Mouse (Mus musculus): Measurements from ENCODE around the gene Gid4. TPM values are rescaled to one million over a fixed set of nuclear protein-coding genes. Genes with fewer than 3 reads are reported as not detected.
A peak's percentile ranks its signal among the peaks of the same experiment; 100 is the strongest.

Gene Gid4
- polyA plus RNA-seq, 1 experiment, result 40.6 TPM

GRCm38 (mm10) chr11:60397172-60397571 lies 19.8 kb upstream of the Gid4 start:
- peaks cover 6% of the 10 kb centered on the region for H3K36me3 ChIP-seq (ENCODE audit: control insufficient read depth, insufficient read depth, low read length, poor library complexity, severe bottlenecking)
- H3K4me1 ChIP-seq (ENCODE audit: control insufficient read depth, insufficient read depth, low read length), result no peaks in the 10 kb centered on the region
- H3K4me3 ChIP-seq (ENCODE audit: low read depth, low read length), result no peak overlapping the region
- no peak overlapping the region for H3K9ac ChIP-seq (ENCODE audit: low read depth, poor library complexity, severe bottlenecking)
- no peaks in the 10 kb centered on the region for H3K27me3 ChIP-seq (ENCODE audit: control insufficient read depth, insufficient read depth, low read length, poor library complexity, severe bottlenecking)
- H3K27ac ChIP-seq (ENCODE audit: insufficient read depth, low read length), result no peak overlapping the region
- no peaks in the 10 kb centered on the region; the same call in 1 of the 2 replicates for H3K9me3 ChIP-seq (replicated peaks; ENCODE audit: control insufficient read depth, insufficient read depth, low read length, poor library complexity, severe bottlenecking)
- no peak for TF ChIP-seq CTCF (IDR thresholded peaks at IDR 0.05; ENCODE audit: low read depth, low read length)
- no peak for TF ChIP-seq EP300 (IDR thresholded peaks at IDR 0.05; ENCODE audit: insufficient read depth, low read depth, low read length)
- TF ChIP-seq POLR2A (IDR thresholded peaks at IDR 0.05; ENCODE audit: insufficient read depth, low read length), result no peak

DNA sequence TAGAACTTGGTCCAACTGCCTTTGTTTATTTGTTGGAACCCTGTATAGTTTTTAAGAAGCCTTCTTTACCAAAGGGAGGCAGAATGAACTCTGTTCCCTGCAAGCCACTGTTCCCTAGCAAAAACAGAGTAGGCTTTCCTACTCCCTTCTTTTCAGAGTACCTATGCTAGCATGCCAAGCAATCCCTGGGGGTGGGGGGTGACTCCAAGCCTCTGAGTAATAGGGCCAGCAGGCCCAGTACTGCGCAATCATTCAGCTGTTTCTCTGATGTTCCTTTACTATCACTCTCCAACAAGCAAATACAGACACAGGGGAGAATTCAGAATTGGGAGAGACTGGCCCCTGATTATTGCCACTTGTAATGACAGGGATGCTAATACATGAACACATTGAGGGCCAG lies 10.3 kb upstream of the Gid4 start:
- no peak overlapping the region for H3K9ac ChIP-seq (ENCODE audit: low read depth, poor library complexity, severe bottlenecking)
- no peaks in the 10 kb centered on the region for H3K9me3 ChIP-seq (replicated peaks; ENCODE audit: control insufficient read depth, insufficient read depth, low read length, poor library complexity, severe bottlenecking)
- peaks cover 48% of the 10 kb centered on the region for H3K36me3 ChIP-seq (ENCODE audit: control insufficient read depth, insufficient read depth, low read length, poor library complexity, severe bottlenecking)
- H3K4me1 ChIP-seq (ENCODE audit: control insufficient read depth, insufficient read depth, low read length), result no peaks in the 10 kb centered on the region
- TF ChIP-seq POLR2A (IDR thresholded peaks at IDR 0.05; ENCODE audit: insufficient read depth, low read length), result no peak
- no peak for TF ChIP-seq EP300 (IDR thresholded peaks at IDR 0.05; ENCODE audit: insufficient read depth, low read depth, low read length)
- TF ChIP-seq CTCF (IDR thresholded peaks at IDR 0.05; ENCODE audit: low read depth, low read length), result no peak
- no peaks in the 10 kb centered on the region for H3K27me3 ChIP-seq (ENCODE audit: control insufficient read depth, insufficient read depth, low read length, poor library complexity, severe bottlenecking)
- H3K27ac ChIP-seq (ENCODE audit: insufficient read depth, low read length), result no peak overlapping the region
- H3K4me3 ChIP-seq (ENCODE audit: low read depth, low read length), result no peak overlapping the region

DNA sequence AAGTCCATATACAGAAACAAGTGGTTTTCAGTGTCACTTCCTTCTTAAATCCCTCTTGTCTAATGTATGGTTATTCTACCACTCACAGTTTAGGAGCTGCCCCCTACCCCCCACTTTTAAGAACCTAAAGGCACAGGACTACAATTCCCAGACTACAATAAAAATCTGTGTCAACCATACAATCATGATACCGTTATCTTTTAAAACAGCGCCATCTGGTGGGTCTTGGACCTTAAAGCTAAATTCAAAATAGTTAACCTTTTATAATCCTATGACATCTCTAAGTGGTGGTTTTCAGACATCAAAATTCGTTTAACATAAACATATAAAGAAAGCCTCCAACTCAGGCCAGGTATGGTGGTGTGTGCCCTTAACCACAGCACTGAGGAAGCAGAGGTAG lies 4.8 kb upstream of the Gid4 start:
- Histone ChIP-seq H3K4me3 (ENCODE audit: low read depth, low read length) (no peak overlapping the region), H3K36me3 (ENCODE audit: control insufficient read depth, insufficient read depth, low read length, poor library complexity, severe bottlenecking) (peaks cover 17% of the 10 kb centered on the region)

GRCm38 (mm10) chr11:60412921-60413320 lies 4.0 kb upstream of the Gid4 start:
- peaks cover 17% of the 10 kb centered on the region for H3K36me3 ChIP-seq (ENCODE audit: control insufficient read depth, insufficient read depth, low read length, poor library complexity, severe bottlenecking)
- H3K9ac ChIP-seq (ENCODE audit: low read depth, poor library complexity, severe bottlenecking), result no peak overlapping the region
- no peaks in the 10 kb centered on the region for H3K27me3 ChIP-seq (ENCODE audit: control insufficient read depth, insufficient read depth, low read length, poor library complexity, severe bottlenecking)
- no peak for TF ChIP-seq CTCF (IDR thresholded peaks at IDR 0.05; ENCODE audit: low read depth, low read length)
- TF ChIP-seq EP300 (IDR thresholded peaks at IDR 0.05; ENCODE audit: insufficient read depth, low read depth, low read length), result no peak
- TF ChIP-seq POLR2A (IDR thresholded peaks at IDR 0.05; ENCODE audit: insufficient read depth, low read length), result no peak
- H3K27ac ChIP-seq (ENCODE audit: insufficient read depth, low read length), result no peak overlapping the region
- no peaks in the 10 kb centered on the region for H3K9me3 ChIP-seq (replicated peaks; ENCODE audit: control insufficient read depth, insufficient read depth, low read length, poor library complexity, severe bottlenecking)
- H3K4me3 ChIP-seq (ENCODE audit: low read depth, low read length), result no peak overlapping the region
- H3K4me1 ChIP-seq (ENCODE audit: control insufficient read depth, insufficient read depth, low read length), result no peaks in the 10 kb centered on the region

More for the DNA sequence above, 4.8 kb upstream of the Gid4 start:
- TF ChIP-seq POLR2A (IDR thresholded peaks at IDR 0.05; ENCODE audit: insufficient read depth, low read length), result no peak
- peak; percentile 22 for TF ChIP-seq CTCF (IDR thresholded peaks at IDR 0.05; ENCODE audit: low read depth, low read length)
- no peak for TF ChIP-seq EP300 (IDR thresholded peaks at IDR 0.05; ENCODE audit: insufficient read depth, low read depth, low read length)
- Histone ChIP-seq H3K27ac (ENCODE audit: insufficient read depth, low read length) (no peak overlapping the region), H3K4me1 (ENCODE audit: control insufficient read depth, insufficient read depth, low read length) (no peaks in the 10 kb centered on the region), H3K9me3 (replicated peaks; ENCODE audit: control insufficient read depth, insufficient read depth, low read length, poor library complexity, severe bottlenecking) (no peaks in the 10 kb centered on the region), H3K9ac (ENCODE audit: low read depth, poor library complexity, severe bottlenecking) (no peak overlapping the region), H3K27me3 (ENCODE audit: control insufficient read depth, insufficient read depth, low read length, poor library complexity, severe bottlenecking) (no peaks in the 10 kb centered on the region)

DNA sequence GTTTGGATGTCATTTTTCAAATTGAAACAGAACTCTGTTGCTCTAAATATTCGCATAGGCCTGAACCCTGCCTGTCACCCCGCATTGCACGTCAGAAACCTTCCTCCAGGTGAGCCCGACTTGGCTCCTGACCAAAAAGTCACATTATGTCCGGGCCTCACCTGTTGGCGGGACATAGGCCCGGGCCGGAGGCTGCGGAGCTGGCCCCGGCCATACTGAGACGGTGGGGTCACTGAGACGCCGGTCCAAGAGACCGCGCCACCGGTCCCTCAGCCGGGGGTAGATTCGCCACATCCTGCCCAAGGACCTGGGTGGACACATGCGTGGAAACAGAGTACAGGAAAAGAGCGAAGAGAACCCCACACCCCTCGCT lies 369 bp upstream of the Gid4 start:
- no peaks in the 10 kb centered on the region for H3K27me3 ChIP-seq (ENCODE audit: control insufficient read depth, insufficient read depth, low read length, poor library complexity, severe bottlenecking)
- no peaks in the 10 kb centered on the region for H3K36me3 ChIP-seq (ENCODE audit: control insufficient read depth, insufficient read depth, low read length, poor library complexity, severe bottlenecking)
- H3K4me1 ChIP-seq (ENCODE audit: control insufficient read depth, insufficient read depth, low read length), result no peaks in the 10 kb centered on the region
- peak overlapping the region; percentile 81 for H3K4me3 ChIP-seq (ENCODE audit: low read depth, low read length)
- H3K9me3 ChIP-seq (replicated peaks; ENCODE audit: control insufficient read depth, insufficient read depth, low read length, poor library complexity, severe bottlenecking), result no peaks in the 10 kb centered on the region
- TF ChIP-seq EP300 (IDR thresholded peaks at IDR 0.05; ENCODE audit: insufficient read depth, low read depth, low read length) (no peak), CTCF (IDR thresholded peaks at IDR 0.05; ENCODE audit: low read depth, low read length) (no peak), POLR2A (IDR thresholded peaks at IDR 0.05; ENCODE audit: insufficient read depth, low read length) (no peak)
- no peak overlapping the region for H3K27ac ChIP-seq (ENCODE audit: insufficient read depth, low read length)
- H3K9ac ChIP-seq (ENCODE audit: low read depth, poor library complexity, severe bottlenecking), result peak overlapping the region; percentile 62

DNA sequence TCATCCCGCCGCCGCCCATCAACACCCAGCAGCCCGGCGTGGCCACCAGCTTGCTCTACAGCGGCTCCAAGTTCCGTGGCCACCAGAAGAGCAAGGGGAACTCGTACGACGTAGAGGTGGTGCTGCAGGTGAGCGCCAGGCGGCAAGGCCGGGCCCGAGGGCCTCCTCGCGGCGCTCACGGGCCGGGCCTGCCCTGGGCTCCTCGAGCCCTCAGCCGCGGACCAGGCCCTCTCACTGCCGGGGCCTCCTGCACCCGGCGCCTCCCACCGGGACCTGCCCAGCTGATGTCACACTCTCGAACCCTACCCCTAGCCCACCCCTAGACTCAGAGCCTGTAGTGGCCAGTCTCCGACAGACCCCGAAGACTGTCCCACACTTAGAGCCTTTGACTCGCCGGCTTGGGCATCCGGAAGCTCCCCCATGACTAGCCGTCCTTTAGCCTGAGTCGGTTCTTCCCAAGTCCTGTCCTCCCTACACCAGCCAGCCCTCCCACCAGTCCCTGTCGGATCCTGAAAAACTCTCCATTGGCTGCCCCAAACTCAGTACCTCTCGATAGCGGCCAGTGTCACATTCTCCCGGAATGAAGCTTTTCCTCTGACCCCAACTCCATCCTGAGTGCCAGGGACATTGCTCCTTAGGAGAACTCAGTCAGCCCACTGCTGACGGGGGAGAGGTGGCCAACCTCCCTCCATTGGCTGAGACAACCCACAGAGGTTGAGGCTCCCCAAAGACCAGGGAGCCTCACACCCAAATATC lies 950 bp downstream of the Gid4 start, which contains the start of gene Atpaf2:
Gene Atpaf2, minus strand, starts transcription at position 741 of the 756 bp plus-strand sequence.
- Histone ChIP-seq H3K9me3 (replicated peaks; ENCODE audit: control insufficient read depth, insufficient read depth, low read length, poor library complexity, severe bottlenecking) (no peaks in the 10 kb centered on the region), H3K4me3 (ENCODE audit: low read depth, low read length) (peak within 1 kb of the TSS; percentile 91), H3K9ac (ENCODE audit: low read depth, poor library complexity, severe bottlenecking) (peak within 1 kb of the TSS; percentile 86), H3K4me1 (ENCODE audit: control insufficient read depth, insufficient read depth, low read length) (no peaks in the 10 kb centered on the region), H3K27me3 (ENCODE audit: control insufficient read depth, insufficient read depth, low read length, poor library complexity, severe bottlenecking) (no peaks in the 10 kb centered on the region), H3K36me3 (ENCODE audit: control insufficient read depth, insufficient read depth, low read length, poor library complexity, severe bottlenecking) (no peaks in the 10 kb centered on the region), H3K27ac (ENCODE audit: insufficient read depth, low read length) (peak within 1 kb of the TSS; percentile 47; the same call in 1 of the 2 replicates)
- TF ChIP-seq CTCF (IDR thresholded peaks at IDR 0.05; ENCODE audit: low read depth, low read length) (no peak), POLR2A (IDR thresholded peaks at IDR 0.05; ENCODE audit: insufficient read depth, low read length) (no peak), EP300 (IDR thresholded peaks at IDR 0.05; ENCODE audit: insufficient read depth, low read depth, low read length) (no peak)

All from ES-Bruce4 (cell line).